Mouse (Mus musculus) cortical plate, adult 2 months (tissue): ENCODE measurements around the gene Gm11116.
"Not testable (repeated sequence)": the region's sequence is repeated elsewhere in the genome, so short reads cannot be mapped to it uniquely, and the experiment has no call there.

Experiments
- CTCF ChIP-seq: fragments of 200-500 bp; IDR thresholded peaks from 2 replicates; pipeline ENCODE4 v1.5.1; 2011; ENCODE audit warnings: mild to moderate bottlenecking, control low read depth, low read length; ENCODE audit not compliant: insufficient read depth; ENCODE audit errors: extremely low read depth
- POLR2A ChIP-seq: fragments of 200-500 bp; IDR thresholded peaks from 2 replicates; pipeline ENCODE4 v1.6.1; 2011; ENCODE audit warnings: mild to moderate bottlenecking, low read length, control low read depth; ENCODE audit not compliant: insufficient read depth; ENCODE audit errors: extremely low read depth

DNA sequence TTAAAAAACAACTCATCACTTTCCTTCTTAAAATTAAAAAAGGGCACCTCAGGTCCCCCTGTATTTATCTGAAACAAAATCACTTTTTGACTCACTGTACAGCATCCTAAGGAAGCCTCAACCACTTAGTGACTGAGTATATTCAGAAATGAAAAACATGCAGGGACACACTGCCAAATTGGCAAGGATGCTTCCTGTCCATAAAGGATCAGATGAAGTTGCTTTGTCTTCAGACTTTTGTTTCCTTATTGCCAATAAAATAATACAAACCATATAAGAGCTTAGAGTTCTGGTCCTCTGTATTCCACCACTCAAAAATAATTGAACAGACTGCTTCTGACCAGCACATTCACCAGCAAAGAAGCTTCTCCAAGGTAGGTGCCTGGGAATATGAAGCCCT, 25.1 kb downstream of the Gm11116 start, which contains the start of gene Smr2:
- TF ChIP-seq CTCF, POLR2A: not testable (repeated sequence)
